Mouse (Mus musculus): Measurements from ENCODE around the gene Rgs18.

The Rgs18 gene

DNA sequence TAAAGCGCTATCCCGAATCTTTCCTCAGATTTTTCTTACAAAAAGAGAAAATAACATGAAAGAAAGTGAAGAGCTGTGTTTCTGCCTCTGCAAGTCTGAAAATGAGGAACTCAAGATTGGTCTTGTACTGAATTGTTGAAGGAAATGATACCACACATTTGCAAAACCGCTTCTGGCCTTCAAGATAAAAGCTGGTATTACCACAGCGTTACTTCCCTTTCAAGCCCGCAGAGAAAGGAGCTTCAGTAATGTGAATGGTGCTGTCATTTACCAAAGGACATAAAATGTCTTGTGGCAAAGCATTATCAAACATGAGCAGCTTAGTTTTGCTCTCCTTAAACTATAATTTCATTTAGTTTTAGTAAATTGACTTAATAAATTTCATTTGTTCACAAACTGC is at the start of gene Rgs18:
Rgs18 (minus strand) TSS at position 105 of the 400 bp plus-strand sequence.
- no peak for DNase-seq

DNA sequence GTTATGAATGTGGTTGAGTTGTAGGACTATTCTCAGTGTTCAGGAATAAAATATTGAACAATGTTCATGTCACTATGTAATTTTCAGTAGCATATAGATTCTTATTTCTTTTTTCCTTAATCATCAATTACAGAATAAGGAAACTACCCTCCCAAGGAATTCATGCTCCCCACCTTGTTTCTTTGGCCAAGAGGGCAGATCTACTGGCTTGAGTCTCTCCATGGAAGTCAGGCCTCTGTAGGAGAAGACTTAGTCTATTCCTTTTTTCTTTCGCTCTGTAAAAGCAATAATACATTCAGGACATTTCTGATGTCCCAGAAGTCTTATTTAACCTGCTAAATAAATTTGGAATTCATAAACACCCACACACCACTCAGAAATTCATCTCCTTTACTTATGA is 841 bp downstream of the Rgs18 start:
- DNase-seq = no peak

DNA sequence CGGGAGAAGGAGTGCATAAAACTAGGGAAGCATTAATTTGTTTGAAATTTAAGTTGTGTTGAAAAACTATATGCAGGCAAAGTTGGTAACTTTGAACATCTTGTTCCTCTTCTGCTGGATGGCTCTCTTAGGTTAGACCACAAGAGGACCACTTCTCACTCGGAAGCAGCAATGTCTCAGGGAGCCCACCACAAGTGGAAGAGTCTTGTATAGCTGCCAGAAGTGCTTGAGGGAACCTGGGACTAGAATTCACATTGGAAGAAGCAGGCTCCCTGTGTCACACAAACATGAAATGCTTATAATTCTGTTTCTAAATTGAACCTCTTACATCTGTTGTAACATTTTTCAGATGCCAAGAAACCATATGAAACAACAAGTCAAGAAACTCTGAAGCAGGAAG is 9.0 kb downstream of the Rgs18 start:
- no peak for DNase-seq

DNA sequence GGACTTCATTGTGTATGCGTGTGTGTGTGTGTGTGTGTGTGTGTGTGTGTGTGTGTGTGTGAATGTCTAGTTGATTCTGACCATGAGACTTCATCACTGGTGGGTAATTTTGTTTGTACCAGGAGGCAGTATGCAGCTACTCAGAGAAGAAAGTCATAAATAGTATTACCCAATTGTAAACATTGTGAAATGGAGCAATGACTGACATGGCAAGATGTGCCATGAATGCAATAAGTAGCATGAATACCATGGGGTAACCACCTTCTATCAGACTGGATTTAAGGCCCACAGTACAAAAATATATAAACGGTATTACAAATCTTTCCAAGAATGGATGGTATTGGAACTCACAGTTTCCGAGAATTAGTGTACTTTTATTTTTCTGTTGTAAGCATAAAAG is 14.4 kb downstream of the Rgs18 start:
- no peak for DNase-seq

DNA sequence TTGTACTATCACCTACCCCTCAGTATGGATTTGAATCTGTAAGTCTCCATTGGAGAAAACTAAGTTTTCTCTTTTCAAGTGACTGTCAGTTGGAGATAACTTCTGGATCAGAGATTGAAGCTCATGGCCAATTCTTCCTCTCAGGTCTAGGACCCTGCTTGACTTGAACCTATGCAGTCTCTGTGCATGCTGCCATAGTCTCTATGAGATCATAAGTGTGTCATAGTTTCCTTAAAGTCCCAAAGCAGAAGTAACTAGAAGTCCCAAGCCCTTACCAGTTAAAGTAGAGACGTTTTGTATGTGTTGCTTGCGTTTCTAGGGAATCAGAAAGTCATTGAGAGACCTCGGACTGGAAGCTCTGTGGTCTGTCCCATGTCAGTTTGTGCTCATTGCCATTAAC is 24.5 kb downstream of the Rgs18 start:
- DNase-seq = no peak

DNA sequence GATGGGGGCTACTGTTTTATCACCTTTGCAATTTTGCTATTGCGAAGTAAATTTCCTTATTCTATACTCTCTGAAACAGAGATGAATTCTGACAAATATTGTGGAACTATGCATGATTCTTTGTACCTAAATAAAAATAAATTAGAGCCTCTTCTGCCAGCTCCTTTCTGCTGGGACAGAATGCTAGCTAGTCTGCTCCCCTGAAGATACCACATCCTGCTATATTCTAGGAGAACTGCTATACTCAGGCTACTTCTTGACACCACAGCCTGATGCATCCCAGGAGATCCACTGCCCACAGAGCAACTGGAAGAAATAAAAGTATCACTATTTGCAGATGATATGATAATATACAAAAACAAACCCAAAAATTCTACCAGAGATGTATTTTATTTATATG is 29.1 kb downstream of the Rgs18 start:
- no peak for DNase-seq

DNA sequence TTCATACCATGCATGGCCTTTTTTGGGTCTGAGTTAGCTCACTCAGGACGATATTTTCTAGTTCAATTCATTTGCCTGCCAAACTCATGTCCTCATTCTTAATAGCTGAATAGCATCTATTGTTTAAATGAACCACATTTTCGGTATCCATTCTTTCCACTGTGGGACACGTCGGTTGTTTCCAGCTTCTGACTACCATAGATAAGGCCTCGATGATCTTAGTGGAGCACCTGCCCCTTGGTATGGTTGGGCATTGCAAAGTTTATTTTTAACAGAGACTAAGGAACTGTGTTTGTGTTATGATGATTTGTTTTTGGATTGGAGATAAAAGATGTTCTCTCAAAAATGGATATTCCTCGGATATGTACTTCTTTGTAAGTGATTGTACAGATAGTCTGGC is 37.5 kb downstream of the Rgs18 start:
- DNase-seq = no peak

DNA sequence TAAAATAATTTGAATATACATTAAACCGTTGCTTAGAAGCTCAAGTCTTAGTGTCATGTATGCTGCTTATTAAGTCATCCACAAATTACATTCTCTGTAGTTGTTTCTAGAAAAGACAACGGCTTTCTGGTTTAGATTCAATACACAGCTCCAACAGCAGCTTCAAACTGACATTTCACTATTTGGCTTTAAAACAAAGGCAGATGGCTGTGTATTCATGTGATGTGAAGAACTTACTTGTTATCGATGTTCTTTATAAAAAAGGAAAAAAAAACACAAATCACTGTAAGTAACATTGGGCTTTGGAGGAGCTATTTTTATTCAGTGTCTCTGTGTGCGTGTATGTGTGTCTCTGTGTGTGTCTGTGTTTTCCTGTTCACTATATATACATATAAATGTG is 54.5 kb downstream of the Rgs18 start:
- no peak for DNase-seq

DNA sequence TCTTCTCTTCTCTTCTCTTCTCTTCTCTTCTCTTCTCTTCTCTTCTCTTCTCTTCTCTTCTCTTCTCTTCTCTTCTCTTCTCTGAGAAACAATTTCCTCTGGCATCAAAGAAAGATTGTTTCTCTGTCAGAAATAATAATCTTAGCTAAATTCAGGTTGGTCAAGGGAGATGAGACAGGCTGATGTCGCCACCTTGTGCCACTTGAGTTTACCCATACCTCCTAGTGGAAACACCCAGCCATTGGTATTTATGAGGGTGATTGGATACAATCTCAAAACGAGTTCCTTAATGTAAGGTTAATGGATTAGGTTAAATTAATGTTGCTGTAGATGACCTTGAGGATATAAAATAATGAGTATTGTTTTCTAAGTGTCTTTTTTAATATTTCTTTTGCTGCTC is 70.9 kb downstream of the Rgs18 start:
- DNase-seq = no peak
